Mouse (Mus musculus): ENCODE measurements around the gene Rere. TPM values are rescaled to one million over a fixed set of nuclear protein-coding genes. Genes with fewer than 3 reads are reported as not detected.
"Not testable (repeated sequence)": the region's sequence is repeated elsewhere in the genome, so short reads cannot be mapped to it uniquely, and the experiment has no call there.

The Rere gene
- polyA plus RNA-seq, 1 experiment from 2014 or later, result 19.9 TPM

DNA sequence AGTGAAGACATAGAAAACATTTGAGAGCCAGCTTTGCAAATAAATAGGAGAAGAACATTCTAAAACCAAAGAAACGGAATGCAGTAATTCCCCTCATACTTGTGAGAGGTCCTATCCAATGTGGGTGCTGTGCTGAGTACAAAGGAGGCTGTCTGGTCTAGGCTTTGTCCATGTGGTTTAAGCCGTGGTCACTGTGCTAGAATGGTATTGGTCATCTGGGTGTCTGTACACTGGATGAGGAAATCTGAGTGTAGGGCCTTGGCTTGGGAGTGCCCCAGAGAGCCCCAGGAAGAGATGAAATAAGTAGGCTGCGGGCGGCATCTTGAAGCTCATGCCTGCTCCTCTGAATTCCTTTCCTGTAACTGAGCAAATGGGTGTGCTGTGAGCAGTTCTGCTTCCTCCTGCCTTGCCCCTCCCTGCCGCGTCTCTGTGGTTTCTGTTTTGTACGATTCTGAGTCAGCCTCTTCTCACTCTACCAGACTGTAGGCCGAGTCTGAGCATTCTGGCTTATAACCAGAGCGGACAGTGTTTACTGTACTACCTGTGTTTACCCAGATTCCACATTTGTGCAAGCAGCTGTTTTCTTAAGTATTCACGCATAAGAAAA, 263.3 kb downstream of the Rere start:
- peaks cover 30% of the 10 kb centered on the region for H3K36me3 ChIP-seq
- ATAC-seq (ENCODE audit: extremely low read depth, insufficient number of reproducible peaks, low FRiP score, low TSS enrichment), result no peak
- H3K4me3 ChIP-seq, result no peak overlapping the region
- H3K27me3 ChIP-seq (replicated peaks), result no peaks in the 10 kb centered on the region
- H3K27ac ChIP-seq (replicated peaks), result peak overlapping the region; percentile 30; the same call in 1 of the 2 replicates
- H3K9ac ChIP-seq, result no peak overlapping the region
- 70% methylated on average over 10 of the region's 10 CpGs for WGBS
- H3K9me3 ChIP-seq, result no peaks in the 10 kb centered on the region
- no peak overlapping the region for H3K4me2 ChIP-seq
- H3K4me1 ChIP-seq, result peaks cover 22% of the 10 kb centered on the region

DNA sequence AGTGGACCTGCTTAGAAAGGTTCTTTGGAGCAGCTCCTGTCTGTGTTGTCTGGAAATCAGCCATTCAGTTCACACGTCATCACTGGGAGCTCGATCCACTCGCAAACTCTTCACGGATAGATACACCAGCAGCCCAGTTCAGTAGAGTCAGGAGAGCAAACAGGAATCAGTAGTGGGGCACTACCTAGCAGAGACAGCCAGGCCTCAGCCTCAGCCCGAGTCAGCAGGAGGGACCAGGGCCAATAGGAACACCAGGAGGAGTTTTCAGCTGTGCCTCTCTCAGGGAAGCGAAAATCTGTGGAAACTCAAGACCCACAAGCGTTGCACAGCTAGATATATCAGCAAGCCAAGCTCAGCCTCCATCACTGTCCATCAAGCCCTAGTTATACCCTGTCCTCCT, 264.3 kb downstream of the Rere start:
- ATAC-seq (ENCODE audit: extremely low read depth, insufficient number of reproducible peaks, low FRiP score, low TSS enrichment), result no peak
- H3K9ac ChIP-seq, result no peak overlapping the region
- H3K27me3 ChIP-seq (replicated peaks), result no peaks in the 10 kb centered on the region
- 0 out of 2 replicates have a peak overlapping the region, but pooled peaks have one; percentile 8 for H3K27ac ChIP-seq (replicated peaks)
- no peak overlapping the region for H3K4me3 ChIP-seq
- no peaks in the 10 kb centered on the region for H3K9me3 ChIP-seq
- 65% methylated on average over 7 of the region's 7 CpGs for WGBS
- H3K36me3 ChIP-seq, result peaks cover 30% of the 10 kb centered on the region
- peaks cover 29% of the 10 kb centered on the region for H3K4me1 ChIP-seq
- H3K4me2 ChIP-seq, result no peak overlapping the region

DNA sequence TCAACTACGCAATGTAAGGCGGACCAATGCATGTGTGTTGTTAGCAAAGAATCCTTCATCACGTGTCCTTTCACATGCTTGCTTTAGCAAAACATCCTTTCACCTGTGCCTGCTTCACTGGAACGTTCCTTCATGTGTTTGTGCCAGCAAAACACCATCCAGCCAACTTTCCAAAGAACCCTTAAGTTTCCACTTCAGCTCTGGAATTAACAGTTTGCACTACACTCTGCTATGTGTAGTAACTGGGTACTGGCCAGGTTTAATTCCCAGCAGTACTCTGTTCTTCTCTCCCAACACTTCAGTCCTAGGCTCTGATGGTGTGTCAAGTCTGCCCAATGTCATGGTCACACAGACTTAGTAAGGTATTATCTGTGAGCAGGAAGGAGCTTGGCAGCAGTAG, 264.9 kb downstream of the Rere start:
- not testable (repeated sequence) for H3K9me3 ChIP-seq; H3K4me2 ChIP-seq; H3K9ac ChIP-seq; H3K27me3 ChIP-seq (replicated peaks); ATAC-seq (ENCODE audit: extremely low read depth, insufficient number of reproducible peaks, low FRiP score, low TSS enrichment); H3K27ac ChIP-seq (replicated peaks); H3K4me3 ChIP-seq
- peaks cover 34% of the 10 kb centered on the region for H3K4me1 ChIP-seq
- WGBS, result 94% methylated on average over 4 of the region's 4 CpGs
- H3K36me3 ChIP-seq, result peaks cover 27% of the 10 kb centered on the region

DNA sequence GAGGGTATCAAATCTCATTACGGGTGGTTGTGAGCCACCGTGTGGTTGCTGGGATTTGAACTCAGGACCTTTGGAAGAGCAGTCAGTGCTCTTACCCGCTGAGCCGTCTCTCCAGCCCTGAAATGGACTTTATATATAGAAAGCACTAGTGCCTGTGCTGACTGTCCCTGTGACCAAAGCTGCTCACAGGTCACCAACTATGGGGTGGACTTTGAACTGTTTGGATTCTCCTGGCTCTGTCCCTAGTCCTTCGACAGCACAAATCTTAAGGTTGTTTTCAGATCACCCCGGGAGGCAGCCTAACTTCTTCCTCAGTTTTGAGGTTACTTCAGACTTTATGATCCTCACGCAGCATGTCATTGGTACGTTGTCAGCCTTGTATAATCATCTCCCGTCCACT, 267.9 kb downstream of the Rere start:
- Histone ChIP-seq H3K27me3 (replicated peaks) (no peaks in the 10 kb centered on the region), H3K9ac (no peak overlapping the region), H3K4me1 (peaks cover 55% of the 10 kb centered on the region), H3K4me3 (no peak overlapping the region), H3K27ac (replicated peaks) (peak overlapping the region; percentile 68; the same call in 1 of the 2 replicates), H3K9me3 (no peaks in the 10 kb centered on the region), H3K36me3 (peaks cover 31% of the 10 kb centered on the region), H3K4me2 (no peak overlapping the region)
- WGBS, result 75% methylated on average over 9 of the region's 9 CpGs
- ATAC-seq (ENCODE audit: extremely low read depth, insufficient number of reproducible peaks, low FRiP score, low TSS enrichment), result no peak

- Histone ChIP-seq H3K4me1 (peaks cover 49% of the 10 kb centered on the region), H3K27me3 (replicated peaks) (no peaks in the 10 kb centered on the region), H3K9ac (0 out of 2 replicates have a peak overlapping the region, but pooled peaks have one; percentile 24), H3K27ac (replicated peaks) (peak overlapping the region; percentile 68), H3K4me3 (no peak overlapping the region), H3K4me2 (no peak overlapping the region), H3K9me3 (no peaks in the 10 kb centered on the region), H3K36me3 (peaks cover 35% of the 10 kb centered on the region)
- WGBS, result 50% methylated on average over 12 of the region's 12 CpGs
- ATAC-seq (ENCODE audit: extremely low read depth, insufficient number of reproducible peaks, low FRiP score, low TSS enrichment), result no peak
Observed at GRCm38 (mm10) chr4:150549989-150550716, 268.7 kb downstream of the Rere start.

- no peak for ATAC-seq (ENCODE audit: extremely low read depth, insufficient number of reproducible peaks, low FRiP score, low TSS enrichment)
- 69% methylated on average over 4 of the region's 4 CpGs for WGBS
- H3K9me3 ChIP-seq, result no peaks in the 10 kb centered on the region
- H3K27ac ChIP-seq (replicated peaks), result no peak overlapping the region
- peaks cover 61% of the 10 kb centered on the region for H3K4me1 ChIP-seq
- peaks cover 28% of the 10 kb centered on the region for H3K36me3 ChIP-seq
- no peak overlapping the region for H3K9ac ChIP-seq
- no peak overlapping the region for H3K4me2 ChIP-seq
- H3K4me3 ChIP-seq, result no peak overlapping the region
- H3K27me3 ChIP-seq (replicated peaks), result no peaks in the 10 kb centered on the region
Observed at GRCm38 (mm10) chr4:150551390-150551789, 269.9 kb downstream of the Rere start.

DNA sequence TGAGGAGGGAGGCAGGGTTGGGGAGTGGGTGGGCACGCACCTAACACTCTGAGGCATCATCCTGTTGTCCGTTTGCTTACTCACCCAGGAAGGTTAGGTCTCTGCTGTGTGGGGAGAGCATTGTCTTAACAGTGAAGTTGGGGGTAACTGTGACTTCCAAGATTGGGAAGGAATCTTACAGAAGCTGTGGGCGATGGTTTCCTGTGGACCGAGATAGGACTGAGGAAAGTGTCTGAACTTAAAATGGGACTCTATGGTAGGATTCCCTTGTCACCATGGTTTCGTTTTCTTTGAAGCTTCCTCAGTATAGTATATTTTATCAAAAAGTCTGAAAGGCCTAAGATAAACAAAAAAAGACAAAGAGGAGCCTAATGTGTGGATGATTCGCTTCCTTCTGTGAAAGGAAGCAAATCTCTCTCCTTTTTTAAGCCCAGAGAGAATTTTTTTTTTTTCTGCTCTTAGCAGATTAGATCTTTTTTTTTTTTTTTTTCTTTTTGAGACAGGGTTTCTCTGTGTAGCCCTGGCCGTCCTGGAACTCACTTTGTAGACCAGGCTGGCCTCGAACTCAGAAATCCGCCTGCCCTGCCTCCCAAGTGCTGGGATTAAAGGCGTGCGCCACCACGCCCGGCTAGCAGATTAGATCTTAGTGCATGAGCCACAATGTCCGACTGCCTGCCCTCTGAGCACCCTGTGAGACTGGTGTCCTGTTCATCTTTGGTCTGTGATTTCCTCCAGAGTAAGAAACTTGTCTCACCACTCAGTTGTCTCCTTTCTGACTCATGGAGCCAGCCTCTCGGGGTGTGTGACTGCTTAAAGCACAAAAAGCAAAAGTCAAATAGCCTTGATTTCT, 271.5 kb downstream of the Rere start:
- H3K4me2 ChIP-seq, result no peak overlapping the region
- no peak overlapping the region; the same call in 1 of the 2 replicates for H3K9ac ChIP-seq
- H3K27ac ChIP-seq (replicated peaks), result peak overlapping the region; percentile 39; the same call in 1 of the 2 replicates
- H3K4me1 ChIP-seq, result peaks cover 77% of the 10 kb centered on the region
- WGBS, result 60% methylated on average over 15 of the region's 15 CpGs
- H3K9me3 ChIP-seq, result no peaks in the 10 kb centered on the region
- peaks cover 25% of the 10 kb centered on the region for H3K36me3 ChIP-seq
- no peaks in the 10 kb centered on the region for H3K27me3 ChIP-seq (replicated peaks)
- no peak overlapping the region for H3K4me3 ChIP-seq
- no peak for ATAC-seq (ENCODE audit: extremely low read depth, insufficient number of reproducible peaks, low FRiP score, low TSS enrichment)

DNA sequence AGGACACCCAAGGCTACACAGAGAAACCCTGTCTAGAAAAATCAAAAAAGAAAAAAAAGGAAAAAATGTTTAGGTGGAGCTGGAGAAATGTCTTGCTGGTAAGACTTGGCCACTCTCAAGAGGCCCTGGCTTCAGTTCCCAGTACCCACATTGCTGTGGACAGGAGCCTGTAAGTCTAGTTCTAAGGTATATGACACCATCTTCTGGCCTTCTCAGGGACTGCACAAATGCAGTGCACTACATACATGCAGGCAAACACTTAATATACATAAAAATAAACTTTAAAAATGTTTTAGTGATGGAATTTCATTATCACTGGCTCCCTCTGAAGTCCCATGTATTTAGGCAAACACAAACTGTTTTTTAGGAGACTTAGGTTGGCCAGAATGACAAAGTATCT, 274.3 kb downstream of the Rere start:
- H3K27me3 ChIP-seq (replicated peaks), result no peaks in the 10 kb centered on the region
- H3K9me3 ChIP-seq, result no peaks in the 10 kb centered on the region
- peak overlapping the region; percentile 60 for H3K4me2 ChIP-seq
- peaks cover 16% of the 10 kb centered on the region for H3K36me3 ChIP-seq
- H3K9ac ChIP-seq, result no peak overlapping the region
- H3K4me1 ChIP-seq, result peaks cover 72% of the 10 kb centered on the region
- no peak overlapping the region for H3K4me3 ChIP-seq
- ATAC-seq (ENCODE audit: extremely low read depth, insufficient number of reproducible peaks, low FRiP score, low TSS enrichment), result no peak
- H3K27ac ChIP-seq (replicated peaks), result peak overlapping the region; percentile 93

- H3K9me3 ChIP-seq, result no peaks in the 10 kb centered on the region
- WGBS, result 11% methylated on average over 17 of the region's 17 CpGs
- H3K27ac ChIP-seq (replicated peaks), result peak overlapping the region; percentile 93
- peak overlapping the region; percentile 67 for H3K9ac ChIP-seq
- peaks cover 15% of the 10 kb centered on the region for H3K36me3 ChIP-seq
- ATAC-seq (ENCODE audit: extremely low read depth, insufficient number of reproducible peaks, low FRiP score, low TSS enrichment), result no peak
- H3K4me3 ChIP-seq, result peak overlapping the region; percentile 13; the same call in 1 of the 2 replicates
- peaks cover 67% of the 10 kb centered on the region for H3K4me1 ChIP-seq
- H3K4me2 ChIP-seq, result peak overlapping the region; percentile 60
- no peaks in the 10 kb centered on the region for H3K27me3 ChIP-seq (replicated peaks)
Observed at GRCm38 (mm10) chr4:150556382-150557221, 275.2 kb downstream of the Rere start.

DNA sequence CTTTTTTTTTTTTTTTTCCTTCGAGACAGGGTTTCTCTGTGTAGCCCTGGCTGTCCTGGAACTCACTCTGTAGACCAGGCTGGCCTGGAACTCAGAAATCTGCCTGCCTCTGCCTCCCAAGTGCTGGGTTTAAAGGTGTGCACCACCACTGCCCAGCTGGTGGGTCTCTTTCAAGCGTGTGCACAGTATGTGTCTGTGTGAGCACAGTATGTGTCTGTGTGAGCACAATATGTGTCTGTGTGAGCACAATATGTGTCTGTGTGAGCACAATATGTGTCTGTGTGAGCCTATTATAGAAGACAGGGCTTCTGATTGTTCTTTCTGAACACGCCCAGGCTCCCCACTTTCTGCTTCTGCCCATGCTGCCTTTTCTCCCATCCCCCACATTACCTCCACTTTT, 275.8 kb downstream of the Rere start:
- ATAC-seq (ENCODE audit: extremely low read depth, insufficient number of reproducible peaks, low FRiP score, low TSS enrichment); H3K4me3 ChIP-seq; H3K27me3 ChIP-seq (replicated peaks); H3K9me3 ChIP-seq; H3K9ac ChIP-seq; H3K4me2 ChIP-seq: not testable (repeated sequence)
- Histone ChIP-seq H3K27ac (replicated peaks) (peak overlapping the region; percentile 93), H3K4me1 (peaks cover 60% of the 10 kb centered on the region), H3K36me3 (peaks cover 20% of the 10 kb centered on the region)
- 73% methylated on average over 3 of the region's 3 CpGs for WGBS

Data from heart, embryonic 13.5 days (tissue).